Mouse (Mus musculus) macrophage (primary cell): ENCODE data around the gene 1810010H24Rik. TPM values are rescaled to one million over a fixed set of nuclear protein-coding genes. Genes with fewer than 3 reads are reported as not detected.
"Not testable (repeated sequence)": the region's sequence is repeated elsewhere in the genome, so short reads cannot be mapped to it uniquely, and the experiment has no call there.

ENCODE experiments used
- H3K27ac ChIP-seq: fragments of 350-480 bp; formaldehyde crosslinking; 2 replicates; pipeline ENCODE4 v1.9.0; 2021
- H3K36me3 ChIP-seq: fragments of 350-480 bp; formaldehyde crosslinking; 2 replicates; pipeline ENCODE4 v1.9.0; 2021; ENCODE audit errors: inconsistent target
- H3K4me3 ChIP-seq: fragments of 350-480 bp; formaldehyde crosslinking; 2 replicates; pipeline ENCODE4 v1.9.0; 2021; ENCODE audit errors: inconsistent target
- H3K79me2 ChIP-seq: fragments of 350-480 bp; formaldehyde crosslinking; 2 replicates; pipeline ENCODE4 v1.9.0; 2021; ENCODE audit errors: inconsistent target
- WGBS: methylation state at CpG from one replicate; pipeline ENCODE4 v1.1.7; 2026; ENCODE audit warnings: inconsistent platforms; ENCODE audit not compliant: missing documents; 5-methylcytosine and 5-hydroxymethylcytosine counted together
- polyA plus RNA-seq: library from polyadenylated mRNA; stranded (reverse); fragments of 250-400 nt; gene quantifications from 3 replicates; pipeline ENCODE4 v1.2.4, GENCODE M21; 2018; ENCODE audit warnings: inconsistent platforms
- total RNA-seq, 78 experiments: library from RNA; depleted of rRNA; stranded (reverse); fragments of 250-400 nt; gene quantifications; 1 replicate in 9 of 78; 2 replicates in 24 of 78; 3 replicates in 43 of 78; 4 replicates in 2 of 78; pipeline ENCODE4 v1.2.4; 2018; ENCODE audit warnings: inconsistent platforms in 56 of 78

The 1810010H24Rik gene
- 1 to 10 TPM in 1 of 26 experiments, under 1 TPM in 3, not detected in 22; 0.58 to 1.1 (median 0.79) TPM for total RNA-seq (2018; cell fraction: chromatin; rRNA removed)
- total RNA-seq (2018; cell fraction: cytosol; rRNA removed), result under 1 TPM; 0.15 to 0.78 (median 0.45) TPM
- 1 to 10 TPM in 5 of 26 experiments, under 1 TPM in 12, not detected in 9; 0.31 to 1.9 (median 0.84) TPM for total RNA-seq (2018; cell fraction: nucleus; rRNA removed)
- polyA plus RNA-seq, result 0.27 to 0.42 TPM (median 0.29 TPM) in 3 replicates

GRCm38 (mm10) chr11:107025411-107026321 lies at the start of gene 1810010H24Rik:
Gene 1810010H24Rik (plus strand): TSS chr11:107025681.
- H3K27ac ChIP-seq, result no peak within 1 kb of the TSS
- no peaks in the 10 kb centered on the region for H3K36me3 ChIP-seq
- 3% methylated on average over 45 of the region's 45 CpGs for WGBS
- no peak within 1 kb of the TSS; the same call in 1 of the 2 replicates for H3K4me3 ChIP-seq
- no peaks in the 10 kb centered on the region for H3K79me2 ChIP-seq

GRCm38 (mm10) chr11:106976194-106976593 lies 49.3 kb upstream of the 1810010H24Rik start:
- Histone ChIP-seq H3K27ac (no peak overlapping the region), H3K79me2 (no peaks in the 10 kb centered on the region), H3K4me3 (no peak overlapping the region), H3K36me3 (no peaks in the 10 kb centered on the region)
- 94% methylated on average over 8 of the region's 8 CpGs for WGBS

- H3K4me3 ChIP-seq, result no peak overlapping the region
- H3K27ac ChIP-seq, result no peak overlapping the region
- H3K79me2 ChIP-seq, result no peaks in the 10 kb centered on the region
- no peaks in the 10 kb centered on the region for H3K36me3 ChIP-seq
- 33% methylated on average over 7 of the region's 7 CpGs for WGBS
These were observed 45.0 kb upstream of the 1810010H24Rik start for GRCm38 (mm10) chr11:106980455-106980854.

- WGBS, result 100% methylated on average over 1 of the region's 1 CpGs
- H3K36me3 ChIP-seq, result no peaks in the 10 kb centered on the region
These were observed 43.7 kb upstream of the 1810010H24Rik start for GRCm38 (mm10) chr11:106981787-106982186.

GRCm38 (mm10) chr11:106982351-106982750 lies 43.1 kb upstream of the 1810010H24Rik start:
- no peaks in the 10 kb centered on the region for H3K36me3 ChIP-seq
- 26% methylated on average over 5 of the region's 5 CpGs for WGBS
- no peak overlapping the region for H3K27ac ChIP-seq
- no peaks in the 10 kb centered on the region for H3K79me2 ChIP-seq
- no peak overlapping the region for H3K4me3 ChIP-seq

More at GRCm38 (mm10) chr11:106981787-106982186, 43.7 kb upstream of the 1810010H24Rik start:
- Histone ChIP-seq H3K4me3 (no peak overlapping the region), H3K27ac (no peak overlapping the region), H3K79me2 (no peaks in the 10 kb centered on the region)

- H3K36me3 ChIP-seq, result peaks cover 20% of the 10 kb centered on the region
- H3K27ac ChIP-seq, H3K79me2 ChIP-seq, H3K4me3 ChIP-seq: not testable (repeated sequence)
- 96% methylated on average over 7 of the region's 9 CpGs for WGBS
These were observed 39.4 kb upstream of the 1810010H24Rik start for GRCm38 (mm10) chr11:106985979-106986604.

GRCm38 (mm10) chr11:106987384-106987783 lies 38.1 kb upstream of the 1810010H24Rik start:
- peaks cover 27% of the 10 kb centered on the region for H3K36me3 ChIP-seq
- no peak overlapping the region for H3K27ac ChIP-seq
- WGBS, result 91% methylated on average over 2 of the region's 2 CpGs
- no peak overlapping the region for H3K4me3 ChIP-seq
- H3K79me2 ChIP-seq, result no peaks in the 10 kb centered on the region

GRCm38 (mm10) chr11:106994246-106995085 lies 31.0 kb upstream of the 1810010H24Rik start:
- peak overlapping the region; percentile 19 for H3K27ac ChIP-seq
- WGBS, result 29% methylated on average over 3 of the region's 3 CpGs
- peaks cover 59% of the 10 kb centered on the region for H3K79me2 ChIP-seq
- H3K4me3 ChIP-seq, result no peak overlapping the region
- H3K36me3 ChIP-seq, result peaks cover 18% of the 10 kb centered on the region; the same call in 1 of the 2 replicates

GRCm38 (mm10) chr11:106996492-106996891 lies 29.0 kb upstream of the 1810010H24Rik start:
- H3K27ac ChIP-seq, H3K36me3 ChIP-seq, H3K4me3 ChIP-seq: not testable (repeated sequence)
- WGBS, result 84% methylated on average over 7 of the region's 7 CpGs
- H3K79me2 ChIP-seq, result peaks cover 59% of the 10 kb centered on the region

- Histone ChIP-seq H3K27ac (peak overlapping the region; percentile 66), H3K79me2 (peaks cover 55% of the 10 kb centered on the region), H3K4me3 (peak overlapping the region; percentile 83), H3K36me3 (0 out of 2 replicates have a peak, but pooled peaks cover 4% of the 10 kb centered on the region)
- WGBS, result 28% methylated on average over 2 of the region's 5 CpGs
These were observed 27.5 kb upstream of the 1810010H24Rik start for GRCm38 (mm10) chr11:106997976-106998375.

GRCm38 (mm10) chr11:106998651-106999150 lies 26.8 kb upstream of the 1810010H24Rik start:
- 0 out of 2 replicates have a peak, but pooled peaks cover 4% of the 10 kb centered on the region for H3K36me3 ChIP-seq
- H3K4me3 ChIP-seq, result peak overlapping the region; percentile 83
- WGBS, result under 1% methylated on average over 26 of the region's 26 CpGs
- H3K79me2 ChIP-seq, result peaks cover 48% of the 10 kb centered on the region
- H3K27ac ChIP-seq, result peak overlapping the region; percentile 66

- 1% methylated on average over 50 of the region's 62 CpGs for WGBS
- Histone ChIP-seq H3K27ac (peak within 1 kb of the TSS; percentile 66), H3K79me2 (peaks cover 44% of the 10 kb centered on the region), H3K4me3 (peak within 1 kb of the TSS; percentile 83), H3K36me3 (0 out of 2 replicates have a peak, but pooled peaks cover 4% of the 10 kb centered on the region)
These were observed 26.1 kb upstream of the 1810010H24Rik start, which contains the start of gene Kpna2 for GRCm38 (mm10) chr11:106999151-106999948. Gene Kpna2 (minus strand): TSS chr11:106999541.
